In genomic region chr6:143554946-143555345, GRCm38 (mm10) we compare ENCODE assay signal across 25 mouse cellular contexts.
DNase-seq lines count a peak whose midpoint lies in the region; ATAC-seq lines count a peak whose summit lies in the region.
"Had no signal": no experiment of that assay in that cellular context is flagged by ENCODE, and none has a peak within 500 bp of the region (broad histone marks: within the 10 kb centered on the region; RNA-seq: fewer than 3 reads in every experiment).

No protein-coding gene starts in this region.

- H3K4me3 ChIP-seq in midbrain, embryonic 15.5 days, result no peak overlapping the region
- H3K4me3 ChIP-seq: forebrain, embryonic 10.5 days; heart, embryonic 10.5 days; limb, embryonic 15.5 days; liver, embryonic 15.5 days; megakaryocyte, embryonic 14.5 days; myocyte had no signal

- 86% methylated on average over 3 of the region's 3 CpGs for WGBS in midbrain, embryonic 15.5 days

- ATAC-seq in frontal cortex, adult (ENCODE audit: low TSS enrichment), result peak; percentile 96
- no peak for ATAC-seq in midbrain, embryonic 15.5 days (replicated peaks)
- ATAC-seq: activated CD4-positive, CD25-positive, alpha-beta regulatory T cell, adult 4 months; CD4-positive, CD25-positive, alpha-beta regulatory T cell, adult 4 months; forebrain, postnatal 0 days had no signal

- no peaks in the 10 kb centered on the region for H3K4me1 ChIP-seq in midbrain, embryonic 15.5 days
- H3K4me1 ChIP-seq: forebrain, embryonic 10.5 days; heart, embryonic 10.5 days; limb, embryonic 15.5 days; liver, embryonic 15.5 days; megakaryocyte, embryonic 14.5 days had no signal

- no peaks in the 10 kb centered on the region for H3K36me3 ChIP-seq in midbrain, embryonic 15.5 days (replicated peaks)
- H3K36me3 ChIP-seq: forebrain, embryonic 10.5 days; heart, embryonic 10.5 days; limb, embryonic 15.5 days; liver, embryonic 15.5 days had no signal

- H3K9ac ChIP-seq in midbrain, embryonic 15.5 days, result no peak overlapping the region
- H3K9ac ChIP-seq: forebrain, postnatal 0 days; limb, embryonic 15.5 days; liver, embryonic 15.5 days had no signal

- no peak overlapping the region for H3K27ac ChIP-seq in midbrain, embryonic 15.5 days
- H3K27ac ChIP-seq: forebrain, embryonic 10.5 days; heart, embryonic 10.5 days; limb, embryonic 15.5 days; liver, embryonic 15.5 days had no signal

- H3K27me3 ChIP-seq in midbrain, embryonic 15.5 days (replicated peaks), result no peaks in the 10 kb centered on the region
- H3K27me3 ChIP-seq: limb, embryonic 15.5 days; liver, embryonic 15.5 days; megakaryocyte, embryonic 14.5 days had no signal

- H3K4me2 ChIP-seq in midbrain, embryonic 15.5 days, result no peak overlapping the region
- H3K4me2 ChIP-seq: limb, embryonic 15.5 days; liver, embryonic 15.5 days had no signal

- no peaks in the 10 kb centered on the region for H3K9me3 ChIP-seq in midbrain, embryonic 15.5 days
- H3K9me3 ChIP-seq: forebrain, embryonic 10.5 days; heart, embryonic 10.5 days; limb, embryonic 15.5 days; liver, embryonic 15.5 days; megakaryocyte, embryonic 14.5 days had no signal

- no peak for DNase-seq in frontal cortex, postnatal 10 days (ENCODE audit: low spot score in 2 of 2)
- DNase-seq in left cerebral cortex, adult 18-20 months (ENCODE audit: low spot score in 2 of 2), result peak; percentile 13 to 24
- DNase-seq in left cerebral cortex, postnatal 4 days, result no peak
- DNase-seq in right cerebral cortex, adult 2 months (ENCODE audit: low spot score in 2 of 2), result peak; percentile 27 to 47
- no peak for DNase-seq in right cerebral cortex, postnatal 14 days
- DNase-seq in gastrocnemius, adult 8-10 months (ENCODE audit: low spot score in 2 of 2), result no peak
- DNase-seq: adrenal gland, postnatal 14 days; cerebellum, adult 11 months; cerebellum, postnatal 14 days; forebrain, postnatal 0 days; heart, postnatal 10 days; kidney, adult 9 months; kidney, postnatal 36 days; lung, postnatal 14 days; midbrain, embryonic 14.5 days had no signal

- intact Hi-C loops in left cerebral cortex, postnatal 4 days (cut with DNase I), result no loop called here

Comparison
In these comparisons a context has a peak if more than half of its experiments do, and no peak if none do; other contexts are left out.
1. DNase-seq: peak in left cerebral cortex, adult 18-20 months (2 of 2) and right cerebral cortex, adult 2 months (2 of 2); none in frontal cortex, postnatal 10 days (0 of 2), left cerebral cortex, postnatal 4 days (single experiment), right cerebral cortex, postnatal 14 days (single experiment) and gastrocnemius, adult 8-10 months (0 of 2).